Mouse (Mus musculus): ENCODE results near the gene Tcp11l1. TPM values are rescaled to one million over a fixed set of nuclear protein-coding genes. Genes with fewer than 3 reads are reported as not detected.

Tcp11l1 gene
- polyA plus RNA-seq, 1 experiment, result 88.1 TPM

DNA sequence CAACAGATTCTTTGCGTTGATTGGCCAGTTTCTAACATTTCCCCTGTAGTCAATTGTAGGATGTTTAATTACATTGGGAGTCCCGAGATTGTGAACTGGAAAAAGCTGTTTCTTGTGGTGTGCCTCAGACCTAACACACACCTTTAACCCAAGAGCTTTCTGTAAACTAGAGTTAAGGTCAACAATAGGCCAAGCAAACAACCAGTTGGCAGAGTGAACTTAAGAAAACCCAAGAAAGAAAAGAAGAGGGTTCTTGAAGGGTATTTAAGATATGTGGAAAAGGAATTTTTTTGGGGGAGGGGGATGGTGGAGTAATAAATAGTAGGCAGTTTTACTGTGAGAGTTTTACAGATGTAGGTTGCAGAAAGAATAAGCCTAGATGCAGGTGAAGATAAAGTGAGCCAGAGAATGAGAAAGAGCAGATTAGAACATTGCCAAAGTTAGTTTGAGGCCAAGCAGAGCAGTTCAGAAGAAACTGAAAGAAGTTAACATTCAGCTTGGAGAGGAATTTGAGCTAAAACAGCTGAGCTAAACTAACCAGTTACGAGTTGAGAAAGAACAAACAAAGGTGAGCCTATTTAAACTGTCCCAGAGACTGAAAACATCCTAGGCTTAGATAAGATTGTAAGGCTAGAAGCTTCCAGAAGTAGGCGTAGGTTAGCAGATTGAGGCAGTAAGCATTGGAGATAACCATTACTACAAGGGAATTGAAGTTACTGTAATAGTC, 95.8 kb downstream of the Tcp11l1 start:
- Histone ChIP-seq H3K27me3 (replicated peaks) (no peaks in the 10 kb centered on the region), H3K4me3 (replicated peaks) (no peak overlapping the region), H3K4me1 (no peaks in the 10 kb centered on the region), H3K9me3 (no peaks in the 10 kb centered on the region), H3K36me3 (replicated peaks; ENCODE audit: low read length) (peaks cover 74% of the 10 kb centered on the region)
- no peak for TF ChIP-seq FLI1 (IDR thresholded peaks at IDR 0.05; ENCODE audit: low read length)
- no peak for TF ChIP-seq GATA1 (IDR thresholded peaks at IDR 0.05; ENCODE audit: borderline replicate concordance, low read length)

DNA sequence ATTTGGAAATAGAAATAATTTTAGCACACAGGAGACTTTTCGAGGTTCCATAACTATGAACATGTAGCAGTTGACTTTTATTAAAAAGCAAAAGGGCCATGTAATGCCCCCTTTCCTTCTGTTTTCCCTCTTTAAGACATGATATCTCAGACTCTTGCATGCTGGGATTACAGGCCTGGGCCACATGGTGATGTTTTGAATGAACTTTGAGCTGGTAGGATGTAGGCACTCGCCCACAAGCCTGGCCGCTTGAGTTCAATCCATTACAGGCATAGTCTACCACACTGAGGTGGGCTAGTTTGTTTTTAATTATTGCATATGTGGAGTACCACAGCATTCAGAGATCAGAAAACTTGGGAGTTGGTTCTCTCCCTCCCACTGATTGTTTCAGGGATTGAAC, 97.2 kb downstream of the Tcp11l1 start:
- no peaks in the 10 kb centered on the region for H3K27me3 ChIP-seq (replicated peaks)
- no peak for TF ChIP-seq FLI1 (IDR thresholded peaks at IDR 0.05; ENCODE audit: low read length)
- no peak for TF ChIP-seq GATA1 (IDR thresholded peaks at IDR 0.05; ENCODE audit: borderline replicate concordance, low read length)
- no peak overlapping the region for H3K4me3 ChIP-seq (replicated peaks)
- no peaks in the 10 kb centered on the region for H3K9me3 ChIP-seq
- H3K4me1 ChIP-seq, result no peaks in the 10 kb centered on the region
- peaks cover 76% of the 10 kb centered on the region for H3K36me3 ChIP-seq (replicated peaks; ENCODE audit: low read length)

Other genes with a start within 250 kb of the Tcp11l1 start
- gene Hipk3, start 217.7 kb downstream of the Tcp11l1 start, polyA plus RNA-seq (2012; ENCODE audit: insufficient read depth, low replicate concordance), result 2.6 and 5.4 TPM in 2 replicates
- gene Cstf3, start 121.6 kb downstream of the Tcp11l1 start, polyA plus RNA-seq (2012; ENCODE audit: insufficient read depth, low replicate concordance), result 1.6 and 7.2 TPM in 2 replicates
- gene Pin1rt1, start 4.2 kb upstream of the Tcp11l1 start, polyA plus RNA-seq (2012; ENCODE audit: insufficient read depth, low replicate concordance), result 0.20 TPM in 1 of 2 replicates, not detected in the other
- gene Depdc7, start 30.7 kb upstream of the Tcp11l1 start, polyA plus RNA-seq (2012; ENCODE audit: insufficient read depth, low replicate concordance), result 1.7 and 1.9 TPM in 2 replicates
- 0.15 TPM in 1 of 2 replicates, not detected in the other for gene Qser1, start 104.6 kb upstream of the Tcp11l1 start, polyA plus RNA-seq (2012; ENCODE audit: insufficient read depth, low replicate concordance)
- 0.35 TPM in 1 of 2 replicates, not detected in the other for gene Prrg4, start 137.7 kb upstream of the Tcp11l1 start, polyA plus RNA-seq (2012; ENCODE audit: insufficient read depth, low replicate concordance)
- not detected in 2 replicates for gene Ccdc73, start 155.6 kb upstream of the Tcp11l1 start, polyA plus RNA-seq (2012; ENCODE audit: insufficient read depth, low replicate concordance)

Measured in megakaryocyte, embryonic 14.5 days (primary cell).